Mouse (Mus musculus) limb, embryonic 11.5 days (tissue): ENCODE data around the gene Hmces. TPM values are rescaled to one million over a fixed set of nuclear protein-coding genes. Genes with fewer than 3 reads are reported as not detected.
A peak's percentile ranks its signal among the peaks of the same experiment; 100 is the strongest.
"Not testable (repeated sequence)": the region's sequence is repeated elsewhere in the genome, so short reads cannot be mapped to it uniquely, and the experiment has no call there.

Experiments
- ATAC-seq: fragments of 200-750 bp; cut with Nextera tagmentation; 2 replicates; pipeline ENCODE4 v1.8.0; 2017; ENCODE audit warnings: low read depth; ENCODE audit not compliant: insufficient number of reproducible peaks, low FRiP score, low TSS enrichment
- DNase-seq: peaks from one replicate; pipeline ENCODE4 v3.0.0-alpha.2; 2015; ENCODE audit warnings: low spot score
- H3K27ac ChIP-seq: fragments of 300-500 bp; sonication (generic); replicated peaks from 2 replicates; pipeline ENCODE4 v1.5.1; 2014; ENCODE audit warnings: low read depth, mild to moderate bottlenecking, low read length
- H3K27me3 ChIP-seq: fragments of 300-500 bp; sonication (generic); 2 replicates; pipeline ENCODE4 v1.6.1; 2014; ENCODE audit warnings: mild to moderate bottlenecking, low read length, mixed read lengths; ENCODE audit not compliant: control insufficient read depth, insufficient read depth
- H3K36me3 ChIP-seq: fragments of 300-500 bp; sonication (generic); 2 replicates; pipeline ENCODE4 v1.6.1; 2014; ENCODE audit warnings: mild to moderate bottlenecking, low read length, moderate library complexity, mixed read lengths; ENCODE audit not compliant: control insufficient read depth, insufficient read depth
- H3K4me1 ChIP-seq: fragments of 300-500 bp; sonication (generic); 2 replicates; pipeline ENCODE4 v1.6.1; 2014; ENCODE audit warnings: low read length, mixed read lengths; ENCODE audit not compliant: control insufficient read depth, insufficient read depth
- H3K4me2 ChIP-seq: fragments of 300-500 bp; sonication (generic); 2 replicates; pipeline ENCODE4 v1.6.1; 2014; ENCODE audit warnings: low read depth, mild to moderate bottlenecking, moderate library complexity; ENCODE audit not compliant: severe bottlenecking
- H3K4me3 ChIP-seq: fragments of 300-500 bp; sonication (generic); 2 replicates; pipeline ENCODE4 v1.5.1; 2014; ENCODE audit warnings: low read depth, low read length
- H3K9ac ChIP-seq: fragments of 300-500 bp; sonication (generic); 2 replicates; pipeline ENCODE4 v1.6.1; 2014; ENCODE audit warnings: mild to moderate bottlenecking, low read length
- H3K9me3 ChIP-seq: fragments of 300-500 bp; sonication (generic); 2 replicates; pipeline ENCODE4 v1.6.1; 2016; ENCODE audit warnings: low read length; ENCODE audit not compliant: control insufficient read depth
- WGBS: fragments of 180-500 bp; shearing (Covaris S2); extraction: QIAGEN DNeasy Blood & Tissue Kit; methylation state at CpG from one replicate; pipeline ENCODE4 v1.1.7; 2014; 5-methylcytosine and 5-hydroxymethylcytosine counted together
- polyA plus RNA-seq: library from polyadenylated mRNA; unstranded; fragments of >200 nt; fragmentation: Nextera tagmentation; extraction: Ambion mirVana; gene quantifications from 2 replicates; pipeline ENCODE4 v1.2.1, GENCODE M21; 2014

Gene Hmces
- polyA plus RNA-seq, 1 experiment from 2014 or later, result 77.6 TPM

GRCm38 (mm10) chr6:87921201-87921600 lies 7.5 kb downstream of the Hmces start:
- Histone ChIP-seq H3K4me1 (no peaks in the 10 kb centered on the region), H3K4me2 (no peak overlapping the region), H3K36me3 (peaks cover 5% of the 10 kb centered on the region; the same call in 1 of the 2 replicates), H3K9me3 (no peaks in the 10 kb centered on the region), H3K27me3 (no peaks in the 10 kb centered on the region), H3K27ac (no peak overlapping the region), H3K9ac (no peak overlapping the region), H3K4me3 (no peak overlapping the region)
- WGBS, result 95% methylated on average over 4 of the region's 4 CpGs
- DNase-seq (no peak), ATAC-seq (no peak)

GRCm38 (mm10) chr6:87923624-87924023 lies 9.9 kb downstream of the Hmces start:
- H3K27ac ChIP-seq, result no peak overlapping the region

GRCm38 (mm10) chr6:87935037-87935436 lies 21.3 kb downstream of the Hmces start:
- no peaks in the 10 kb centered on the region for H3K27me3 ChIP-seq
- H3K4me1 ChIP-seq, result 0 out of 2 replicates have a peak, but pooled peaks cover 2% of the 10 kb centered on the region
- H3K9me3 ChIP-seq, result no peaks in the 10 kb centered on the region
- H3K4me3 ChIP-seq, result no peak overlapping the region
- H3K9ac ChIP-seq, result no peak overlapping the region
- H3K27ac ChIP-seq, result no peak overlapping the region
- ATAC-seq, result no peak
- peaks cover 15% of the 10 kb centered on the region for H3K36me3 ChIP-seq
- H3K4me2 ChIP-seq, result no peak overlapping the region
- 87% methylated on average over 5 of the region's 5 CpGs for WGBS
- DNase-seq, result no peak

More at GRCm38 (mm10) chr6:87923624-87924023, 9.9 kb downstream of the Hmces start:
- 0 out of 2 replicates have a peak, but pooled peaks cover 2% of the 10 kb centered on the region for H3K36me3 ChIP-seq
- no peak overlapping the region for H3K4me2 ChIP-seq
- H3K4me3 ChIP-seq, result no peak overlapping the region
- no peak for ATAC-seq
- no peak for DNase-seq
- H3K27me3 ChIP-seq, result no peaks in the 10 kb centered on the region
- no peaks in the 10 kb centered on the region for H3K4me1 ChIP-seq
- no peak overlapping the region for H3K9ac ChIP-seq
- WGBS, result 90% methylated on average over 1 of the region's 1 CpGs
- H3K9me3 ChIP-seq, result no peaks in the 10 kb centered on the region

GRCm38 (mm10) chr6:87937178-87937788 lies 23.5 kb downstream of the Hmces start:
- Histone ChIP-seq H3K4me3 (no peak overlapping the region), H3K36me3 (peaks cover 9% of the 10 kb centered on the region; the same call in 1 of the 2 replicates), H3K9ac (no peak overlapping the region), H3K4me1 (0 out of 2 replicates have a peak, but pooled peaks cover 2% of the 10 kb centered on the region), H3K4me2 (no peak overlapping the region), H3K27ac (no peak overlapping the region), H3K27me3 (no peaks in the 10 kb centered on the region), H3K9me3 (no peaks in the 10 kb centered on the region)
- ATAC-seq (peak; percentile 83), DNase-seq (peak; percentile 70)
- 44% methylated on average over 19 of the region's 19 CpGs for WGBS

GRCm38 (mm10) chr6:87938941-87939340 lies 25.2 kb downstream of the Hmces start:
- H3K9me3 ChIP-seq, result no peaks in the 10 kb centered on the region
- DNase-seq (no peak), ATAC-seq (no peak)
- no peaks in the 10 kb centered on the region for H3K27me3 ChIP-seq
- no peak overlapping the region for H3K4me2 ChIP-seq
- H3K36me3 ChIP-seq, result peaks cover 9% of the 10 kb centered on the region; the same call in 1 of the 2 replicates
- no peak overlapping the region for H3K9ac ChIP-seq
- 0 out of 2 replicates have a peak, but pooled peaks cover 2% of the 10 kb centered on the region for H3K4me1 ChIP-seq
- WGBS, result 87% methylated on average over 3 of the region's 3 CpGs
- no peak overlapping the region for H3K4me3 ChIP-seq
- no peak overlapping the region for H3K27ac ChIP-seq

GRCm38 (mm10) chr6:87942179-87942578 lies 28.4 kb downstream of the Hmces start:
- no peak for DNase-seq
- no peak for ATAC-seq
- Histone ChIP-seq H3K27me3 (no peaks in the 10 kb centered on the region), H3K27ac (no peak overlapping the region), H3K4me3 (no peak overlapping the region), H3K4me2 (no peak overlapping the region), H3K4me1 (0 out of 2 replicates have a peak, but pooled peaks cover 2% of the 10 kb centered on the region), H3K9ac (no peak overlapping the region), H3K36me3 (no peaks in the 10 kb centered on the region), H3K9me3 (no peaks in the 10 kb centered on the region; the same call in 1 of the 2 replicates)
- 84% methylated on average over 7 of the region's 7 CpGs for WGBS

- H3K27ac ChIP-seq, H3K4me1 ChIP-seq, H3K36me3 ChIP-seq, H3K4me3 ChIP-seq, ATAC-seq, H3K4me2 ChIP-seq, H3K9me3 ChIP-seq, DNase-seq, H3K9ac ChIP-seq, H3K27me3 ChIP-seq: not testable (repeated sequence)
- WGBS, result 61% methylated on average over 4 of the region's 4 CpGs
These were observed 48.7 kb downstream of the Hmces start for GRCm38 (mm10) chr6:87962457-87962856.

GRCm38 (mm10) chr6:87970041-87970440 lies 56.3 kb downstream of the Hmces start:
- H3K9me3 ChIP-seq, result no peaks in the 10 kb centered on the region
- H3K9ac ChIP-seq, result no peak overlapping the region
- WGBS, result 41% methylated on average over 2 of the region's 2 CpGs
- H3K27me3 ChIP-seq, result no peaks in the 10 kb centered on the region
- no peak overlapping the region for H3K4me3 ChIP-seq
- H3K27ac ChIP-seq, result no peak overlapping the region
- DNase-seq (no peak), ATAC-seq (no peak)
- H3K36me3 ChIP-seq, result no peaks in the 10 kb centered on the region
- no peak overlapping the region for H3K4me2 ChIP-seq
- H3K4me1 ChIP-seq, result no peaks in the 10 kb centered on the region
